Mouse (Mus musculus) left cerebral cortex, postnatal 36 days (tissue): ENCODE measurements around the gene Hsp90b1. TPM values are rescaled to one million over a fixed set of nuclear protein-coding genes. Genes with fewer than 3 reads are reported as not detected.
A peak's percentile ranks its signal among the peaks of the same experiment; 100 is the strongest.
"Not testable (repeated sequence)": the region's sequence is repeated elsewhere in the genome, so short reads cannot be mapped to it uniquely, and the experiment has no call there.

Experiments used
- DNase-seq, 2 experiments: peaks; one replicate each; pipeline ENCODE4 v3.0.0; 2021 to 2022; ENCODE audit warnings: low spot score in 2 of 2, mixed read lengths in 1 of 2
- intact Hi-C: fragments of 180-260 bp; cut with DNase I; formaldehyde crosslinking; loops from one replicate; pipeline ENCODE4 v1.15.1; 2025
- total RNA-seq, 2 experiments: library from RNA; stranded (reverse); gene quantifications; 2 replicates each; pipeline ENCODE4 v1.2.3; 2021

The Hsp90b1 gene
- 100 to 1,000 TPM; 290 to 352 TPM for total RNA-seq

GRCm38 (mm10) chr10:86705318-86705921 is at the start of gene Hsp90b1, which contains the start of gene Ttc41:
Gene Hsp90b1 (minus strand): TSS chr10:86705509.
Gene Ttc41 (plus strand): TSS chr10:86705811.
- intact Hi-C loops, result loop anchor here (2.0 to 10.0 kb wide), 4 partner anchors 21 to 751 kb away; partner anchors contain the start of genes Nt5dc3, Rtcb and Syn3
- peak; percentile 100 for DNase-seq

DNA sequence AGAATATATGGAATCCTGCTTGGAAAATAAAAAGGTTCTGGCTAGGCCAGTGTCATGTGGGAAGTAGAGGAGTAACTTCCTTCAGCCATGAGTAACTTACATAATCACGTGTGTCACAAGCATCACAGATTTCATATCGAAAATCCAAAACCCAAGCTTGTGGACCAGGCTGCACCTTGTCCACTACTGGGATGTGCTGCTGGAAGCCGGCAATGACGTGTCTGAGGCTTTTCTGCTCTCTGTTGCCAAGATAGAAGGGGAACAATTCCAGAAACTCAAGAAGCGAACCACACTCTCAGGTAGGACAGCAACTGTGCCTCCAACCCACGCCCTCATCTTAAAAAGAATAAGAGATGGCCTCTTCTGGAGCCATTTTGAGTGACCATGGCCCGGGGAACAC is 39.0 kb upstream of the Hsp90b1 start:
- intact Hi-C loops, result no loop called here
- DNase-seq, result no peak

- DNase-seq, result no peak
These were observed 37.6 kb upstream of the Hsp90b1 start for GRCm38 (mm10) chr10:86742918-86743317.

DNA sequence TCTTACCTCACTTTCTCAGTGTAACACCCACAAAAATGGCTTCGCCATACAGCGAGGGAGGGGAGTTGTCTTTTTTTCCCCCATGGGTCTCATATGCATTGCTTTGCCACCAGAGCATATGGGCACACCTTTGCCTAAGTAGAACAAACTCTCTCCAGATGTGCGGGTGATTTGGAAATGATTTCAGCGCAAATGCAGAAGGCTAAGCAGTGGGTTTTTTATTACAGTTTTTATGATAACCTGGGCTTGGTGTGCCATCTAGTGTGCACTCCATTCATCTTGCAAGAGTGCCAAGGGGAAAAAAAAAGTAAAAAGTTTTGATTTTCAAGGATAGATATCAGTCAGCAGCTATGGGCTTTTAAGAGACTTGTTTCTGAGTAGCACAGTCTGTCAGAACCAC is 29.7 kb upstream of the Hsp90b1 start:
- intact Hi-C loops, result no loop called here
- no peak for DNase-seq

More at GRCm38 (mm10) chr10:86742918-86743317, 37.6 kb upstream of the Hsp90b1 start:
- intact Hi-C loops, result no loop called here

- intact Hi-C loops, result loop anchor here (2.0 kb wide), 1 partner anchor 95 kb away; no protein-coding TSS in a partner anchor
- DNase-seq, result no peak
These were observed 26.2 kb upstream of the Hsp90b1 start for GRCm38 (mm10) chr10:86731500-86731863.

DNA sequence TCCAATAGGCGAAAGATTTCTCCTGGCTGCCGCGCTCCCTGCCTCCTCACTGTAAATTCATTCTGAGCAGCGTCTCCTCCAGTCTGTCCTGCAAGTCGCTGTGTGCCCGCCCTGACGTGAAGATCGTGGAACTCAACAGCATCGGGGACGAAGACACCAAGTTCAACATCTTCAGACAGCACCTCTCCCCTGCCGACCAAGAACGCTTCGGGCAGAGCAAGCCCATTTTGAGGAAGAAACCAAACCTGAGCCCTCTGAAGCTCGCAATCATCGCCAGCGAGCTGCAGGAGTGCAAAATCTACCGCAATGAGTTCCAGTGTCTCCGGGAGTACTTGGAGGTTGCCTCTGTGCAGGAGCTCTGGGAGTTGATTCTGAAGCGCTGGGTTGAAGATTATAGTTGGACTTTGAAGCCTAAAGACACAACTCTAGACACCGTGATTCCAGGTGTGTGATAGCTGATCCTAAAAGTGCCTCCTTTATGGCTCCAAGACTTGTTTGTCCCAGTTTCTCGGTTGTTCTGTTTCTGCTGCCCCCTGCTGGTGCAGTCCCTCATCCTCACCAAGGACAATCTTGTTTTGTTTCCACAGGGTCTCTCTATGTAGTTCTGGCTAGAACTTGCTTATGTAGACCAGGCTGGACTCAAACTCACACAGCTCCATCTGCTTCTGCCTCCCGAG is 25.7 kb upstream of the Hsp90b1 start:
- DNase-seq, result peak; percentile 74 to 80
- intact Hi-C loops, result loop anchor here (2.0 kb wide), 1 partner anchor 94 kb away; no protein-coding TSS in a partner anchor

GRCm38 (mm10) chr10:86728176-86728575 is 22.9 kb upstream of the Hsp90b1 start:
- intact Hi-C loops, result no loop called here
- DNase-seq, result no peak

DNA sequence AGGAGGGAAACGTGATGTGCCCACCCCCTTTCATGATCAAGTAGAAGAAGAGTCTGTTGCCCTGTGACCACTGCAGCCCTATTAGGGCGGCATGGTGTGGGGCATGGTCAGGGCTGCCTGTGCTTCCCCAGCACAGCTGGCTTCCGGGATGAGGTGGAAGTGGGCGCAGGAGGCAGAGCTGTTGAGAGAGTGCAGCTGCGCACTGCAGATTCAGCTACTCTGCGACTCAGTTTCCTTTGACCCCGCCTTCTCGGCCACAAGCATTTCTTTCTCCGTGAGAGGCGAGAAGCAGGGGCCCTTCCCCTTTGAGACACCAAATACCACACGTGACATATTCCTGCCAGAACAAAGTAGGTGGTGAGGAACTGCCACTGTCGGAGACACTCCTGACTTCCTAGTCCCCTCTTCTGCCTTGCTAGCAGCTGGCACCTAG is 22.3 kb upstream of the Hsp90b1 start:
- peak; percentile 15 to 33 for DNase-seq
- intact Hi-C loops, result no loop called here

GRCm38 (mm10) chr10:86712156-86712555 is 6.8 kb upstream of the Hsp90b1 start:
- no peak for DNase-seq

GRCm38 (mm10) chr10:86707134-86707533 is 1.8 kb upstream of the Hsp90b1 start:
- no peak for DNase-seq
- intact Hi-C loops, result loop anchor here (10.0 kb wide), 2 partner anchors 212 to 752 kb away; partner anchors contain the start of genes Rtcb and Syn3

More at GRCm38 (mm10) chr10:86712156-86712555, 6.8 kb upstream of the Hsp90b1 start:
- intact Hi-C loops, result no loop called here

DNA sequence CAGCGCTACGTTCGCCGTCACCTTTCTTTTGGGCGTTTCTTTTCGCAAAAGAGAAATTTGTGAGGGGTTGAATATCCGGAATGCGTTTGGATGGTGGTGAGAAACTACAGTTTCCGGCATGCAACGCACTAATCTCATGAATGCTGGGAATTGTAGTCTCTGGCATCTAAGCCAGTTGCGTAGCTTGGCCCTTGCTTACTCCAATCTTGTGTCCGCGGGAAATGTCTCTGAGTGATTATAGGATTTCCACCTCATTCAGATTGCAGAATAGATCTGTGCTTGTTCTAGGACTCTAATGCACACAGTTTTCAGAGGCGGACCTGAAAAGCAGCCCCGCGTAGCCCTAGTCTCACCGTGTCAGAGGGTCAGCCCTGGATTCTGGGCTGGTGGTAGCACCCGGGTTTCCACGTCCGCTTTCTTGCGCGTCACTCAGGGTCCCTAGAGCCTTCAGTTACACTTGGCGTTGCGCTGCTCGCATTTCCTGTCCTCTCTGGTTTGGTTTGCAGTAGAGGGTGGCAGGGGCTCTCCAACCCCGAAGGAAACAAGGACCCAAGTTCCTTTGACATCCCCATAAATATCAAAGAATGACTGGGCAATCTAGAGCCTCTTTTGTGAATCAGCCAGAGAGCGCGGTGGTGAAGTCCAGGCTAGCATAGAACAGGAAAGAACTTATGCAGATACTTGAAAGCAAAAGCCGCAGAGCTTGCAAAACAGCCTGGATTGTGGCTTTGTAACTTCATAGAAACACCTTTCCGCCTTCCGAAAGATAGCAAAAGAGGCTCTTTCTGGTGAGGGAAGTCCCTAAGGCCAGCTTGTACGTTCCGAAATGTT is 828 bp upstream of the Hsp90b1 start:
- intact Hi-C loops, result loop anchor here (2.0 to 10.0 kb wide), 4 partner anchors 21 to 751 kb away; partner anchors contain the start of genes Nt5dc3, Rtcb and Syn3
- DNase-seq, result peak in 1 of 2 experiments; percentile 90

GRCm38 (mm10) chr10:86704589-86705191 is 619 bp downstream of the Hsp90b1 start:
- no peak for DNase-seq
- intact Hi-C loops, result loop anchor here (2.0 to 10.0 kb wide), 4 partner anchors 20 to 750 kb away; partner anchors contain the start of genes Nt5dc3, Rtcb and Syn3

DNA sequence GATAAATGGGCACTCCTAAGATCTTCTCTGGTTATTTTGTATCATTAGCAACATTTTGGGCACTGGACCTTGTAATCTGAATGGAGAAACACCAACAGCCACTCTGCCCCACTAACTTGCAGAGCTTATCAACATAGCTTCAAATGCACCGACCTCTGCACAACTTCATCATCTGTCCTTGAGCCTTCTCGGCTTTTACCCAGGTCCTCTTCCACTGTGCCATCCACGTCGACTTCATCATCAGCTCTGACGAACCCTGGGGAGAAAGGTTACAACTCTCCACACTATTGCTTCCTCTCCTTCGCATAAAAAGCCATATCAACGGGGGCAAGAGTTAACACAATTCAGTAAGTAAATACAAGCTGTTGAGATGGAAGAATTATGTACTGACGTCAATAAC is 1.2 kb downstream of the Hsp90b1 start:
- intact Hi-C loops, result loop anchor here (2.0 to 10.0 kb wide), 4 partner anchors 19 to 749 kb away; partner anchors contain the start of genes Nt5dc3, Rtcb and Syn3
- no peak for DNase-seq

DNA sequence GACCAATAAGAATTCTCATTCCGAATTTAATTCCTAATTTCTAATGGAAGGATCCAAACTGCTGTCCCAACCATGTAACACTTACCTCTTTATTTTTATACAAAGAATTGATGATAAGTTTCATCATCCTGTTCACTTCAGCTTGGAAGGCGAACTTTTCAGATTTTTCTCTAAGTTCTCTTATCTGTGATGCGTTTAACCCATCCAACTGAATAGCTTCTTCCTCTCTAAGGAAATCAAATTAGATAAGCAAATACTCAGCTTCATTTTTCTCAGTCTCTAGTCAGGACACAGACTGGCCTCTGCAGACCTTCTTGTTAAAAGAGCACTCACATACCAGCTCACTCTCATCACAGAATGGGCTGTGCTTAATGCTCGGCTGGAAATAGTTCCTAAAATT is 1.9 kb downstream of the Hsp90b1 start:
- intact Hi-C loops, result loop anchor here (10.0 kb wide), 2 partner anchors 209 to 749 kb away; partner anchors contain the start of genes Rtcb and Syn3
- no peak for DNase-seq

GRCm38 (mm10) chr10:86702312-86702920 is 2.9 kb downstream of the Hsp90b1 start:
- intact Hi-C loops, result loop anchor here (10.0 kb wide), 2 partner anchors 208 to 748 kb away; partner anchors contain the start of genes Rtcb and Syn3
- no peak for DNase-seq

- no peak for DNase-seq
- intact Hi-C loops, result loop anchor here (10.0 kb wide), 2 partner anchors 206 to 746 kb away; partner anchors contain the start of genes Rtcb and Syn3
These were observed 4.3 kb downstream of the Hsp90b1 start for GRCm38 (mm10) chr10:86700973-86701372.

DNA sequence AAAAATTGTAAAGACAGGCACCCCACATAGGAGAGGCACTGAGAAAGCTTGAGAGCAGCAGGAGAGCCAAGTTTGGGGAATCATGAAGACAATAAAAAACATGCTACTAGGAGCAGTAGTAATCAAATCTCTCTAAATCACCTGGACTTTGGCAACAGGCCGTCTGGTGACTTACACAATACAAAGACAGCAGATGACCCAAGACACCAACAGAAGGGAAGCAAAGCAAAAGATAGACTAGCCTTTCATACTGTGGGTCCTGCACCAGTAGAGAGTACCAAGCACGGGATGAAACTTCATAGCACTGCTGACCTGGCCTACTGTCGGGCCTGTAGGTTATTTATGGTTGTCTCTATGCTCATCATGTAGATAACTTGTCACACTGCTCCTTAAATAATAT is 5.1 kb downstream of the Hsp90b1 start:
- intact Hi-C loops, result loop anchor here (10.0 kb wide), 2 partner anchors 205 to 745 kb away; partner anchors contain the start of genes Rtcb and Syn3
- DNase-seq, result no peak

DNA sequence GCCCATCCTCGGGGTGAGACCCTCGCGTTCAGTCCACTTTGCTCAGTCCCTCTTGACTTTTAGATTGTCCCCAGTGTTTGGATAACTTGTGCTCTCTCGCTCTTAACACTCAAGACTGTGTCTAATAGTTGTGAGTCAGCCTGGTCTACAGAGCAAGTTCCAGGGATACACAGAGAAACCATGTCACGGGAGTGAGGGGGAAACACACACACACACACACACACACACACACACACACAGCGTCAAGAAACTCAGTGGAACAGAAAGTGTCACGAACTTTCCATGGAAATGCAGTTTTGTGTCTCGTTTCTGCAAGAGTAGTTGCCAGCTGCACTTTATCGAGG is 19.3 kb downstream of the Hsp90b1 start:
- intact Hi-C loops, result not testable (repeated sequence)
- DNase-seq, result peak in 1 of 2 experiments; percentile 10
